In genomic region chr11:54144886-54145285, GRCm38 (mm10) we compare ENCODE assay signal across 8 mouse cellular contexts. TPM values are rescaled to one million over a fixed set of nuclear protein-coding genes. Genes with fewer than 3 reads are reported as not detected.
DNase-seq lines count a peak whose midpoint lies in the region; ATAC-seq lines count a peak whose summit lies in the region.

No protein-coding gene starts in this region.

- no peaks in the 10 kb centered on the region for H3K36me3 ChIP-seq in midbrain, embryonic 10.5 days
- H3K36me3 ChIP-seq in midbrain, embryonic 16.5 days (ENCODE audit: control insufficient read depth, insufficient read depth, low read length) = no peaks in the 10 kb centered on the region

- H3K4me1 ChIP-seq in midbrain, embryonic 10.5 days = peaks cover 8% of the 10 kb centered on the region; the same call in 1 of the 2 replicates
- H3K4me1 ChIP-seq in midbrain, embryonic 16.5 days (ENCODE audit: control insufficient read depth, insufficient read depth, low read length) = no peaks in the 10 kb centered on the region

- 28% methylated on average over 3 of the region's 3 CpGs for WGBS in midbrain, embryonic 10.5 days
- WGBS in midbrain, embryonic 16.5 days = 29% methylated on average over 3 of the region's 3 CpGs

- H3K4me3 ChIP-seq in midbrain, embryonic 10.5 days = no peak overlapping the region
- no peak overlapping the region for H3K4me3 ChIP-seq in midbrain, embryonic 16.5 days (ENCODE audit: low read depth, low read length)

- no peaks in the 10 kb centered on the region for H3K27me3 ChIP-seq in midbrain, embryonic 10.5 days (ENCODE audit: low read depth, poor library complexity, severe bottlenecking)
- no peaks in the 10 kb centered on the region for H3K27me3 ChIP-seq in midbrain, embryonic 16.5 days (ENCODE audit: control insufficient read depth, insufficient read depth, low read depth, low read length)

- DNase-seq in midbrain, embryonic 10.5 days (ENCODE audit: low spot score) = peak; percentile 51
- peak; percentile 75 for DNase-seq in adipocyte (ENCODE audit: low spot score)
- peak; percentile 78 for DNase-seq in embryo, embryonic 10.5 days (ENCODE audit: low spot score)
- peak; percentile 30 for DNase-seq in heart, postnatal 25 days (ENCODE audit: low spot score)
- peak; percentile 61 to 68 for DNase-seq in left cerebral cortex, postnatal 25 days (ENCODE audit: low spot score in 2 of 2)
- DNase-seq in thymus, postnatal 0 days (ENCODE audit: low spot score) = peak; percentile 79

- H3K27ac ChIP-seq in midbrain, embryonic 10.5 days (replicated peaks) = no peak overlapping the region
- H3K27ac ChIP-seq in midbrain, embryonic 16.5 days (ENCODE audit: low read length) = no peak overlapping the region

- H3K9ac ChIP-seq in midbrain, embryonic 16.5 days (ENCODE audit: low read depth, low read length) = no peak overlapping the region

- no peaks in the 10 kb centered on the region; the same call in 1 of the 2 replicates for H3K9me3 ChIP-seq in midbrain, embryonic 10.5 days (replicated peaks)
- no peaks in the 10 kb centered on the region for H3K9me3 ChIP-seq in midbrain, embryonic 16.5 days (replicated peaks; ENCODE audit: control insufficient read depth, low read length, poor library complexity, severe bottlenecking)

- intact Hi-C loops in heart, postnatal 25 days (cut with DNase I) = loop anchor here (1.0 to 5.0 kb wide), 2 partner anchors 109 to 143 kb away; no protein-coding TSS in a partner anchor
- intact Hi-C loops in left cerebral cortex, postnatal 25 days (cut with DNase I) = loop anchor here (1.0 to 10.0 kb wide), 2 partner anchors 112 to 390 kb away; no protein-coding TSS in a partner anchor

- H3K4me2 ChIP-seq in midbrain, embryonic 16.5 days (ENCODE audit: low read length) = no peak overlapping the region

- ATAC-seq in midbrain, embryonic 16.5 days = no peak
- ATAC-seq in neutrophil, adult 5-6 weeks (ENCODE audit: extremely low read depth, insufficient number of reproducible peaks, low FRiP score, poor library complexity, severe bottlenecking) = peak; percentile 54; the same call in 1 of the 2 replicates

RNA-seq across cellular contexts. Expression of gene P4ha2, which starts 45.0 kb away (rescaled TPM):
- 25.0 and 25.2 TPM in 2 replicates for polyA plus RNA-seq in midbrain, embryonic 10.5 days (2016; fragmentation: Nextera tagmentation; extraction: Ambion mirVana)
- 9.6 and 9.7 TPM in 2 replicates for polyA plus RNA-seq in midbrain, embryonic 16.5 days (2015; fragmentation: Nextera tagmentation; extraction: Ambion mirVana)
- 10 to 100 TPM; 56.6 to 61.7 TPM for total RNA-seq in heart, postnatal 25 days (2021)
- 10 to 100 TPM; 17.5 to 22.2 TPM for total RNA-seq in left cerebral cortex, postnatal 25 days (2021)
- not detected in 2 replicates for total RNA-seq in neutrophil, adult 5-6 weeks (2017)
- polyA plus RNA-seq in thymus, postnatal 0 days (2015; fragmentation: Nextera tagmentation; extraction: Ambion mirVana) = 5.1 TPM in 2 replicates

Comparison
In these comparisons a context has a peak if more than half of its experiments do, and no peak if none do; other contexts are left out.
1. RNA of gene P4ha2, which starts 45.0 kb away (total RNA-seq): 56.6 to 61.7 TPM in heart, postnatal 25 days and 17.5 to 22.2 TPM in left cerebral cortex, postnatal 25 days; not detected in neutrophil, adult 5-6 weeks; every median in the first group is over 10 times any median in the second.
2. Peak in every context shown above with its lines, with median percentiles within 50 percentile points of each other: DNase-seq.